Mouse (Mus musculus): ENCODE results near the gene Bid. TPM values are rescaled to one million over a fixed set of nuclear protein-coding genes. Genes with fewer than 3 reads are reported as not detected.
"Not testable (repeated sequence)": the region's sequence is repeated elsewhere in the genome, so short reads cannot be mapped to it uniquely, and the experiment has no call there.

Bid gene
- total RNA-seq, 2 experiments from 2014 or later: 18.5 TPM

DNA sequence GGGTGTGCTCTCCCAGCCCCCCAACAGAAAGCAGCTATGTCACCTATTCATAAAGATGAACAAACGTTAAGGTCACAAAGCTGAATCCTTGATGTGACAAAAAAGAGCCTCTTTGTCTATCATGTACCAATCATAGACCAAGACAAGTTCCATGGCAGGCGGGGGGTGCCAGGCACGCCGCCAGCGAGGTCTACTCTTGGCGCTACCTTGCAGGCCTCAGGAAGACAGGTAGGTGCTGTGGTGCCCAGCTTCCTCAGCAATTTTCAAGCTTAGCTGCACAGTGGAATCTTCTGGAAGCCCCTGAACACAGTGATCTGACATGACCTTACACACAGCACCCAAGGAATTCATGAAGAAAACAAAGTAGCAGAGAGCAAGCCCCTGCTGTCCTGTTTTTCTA lies 10.1 kb downstream of the Bid start:
- DNase-seq (ENCODE audit: low spot score in 2 of 2): no peak

- no peak for DNase-seq (ENCODE audit: low spot score in 2 of 2)
Measured at GRCm38 (mm10) chr6:120905111-120905510, 11.5 kb downstream of the Bid start.

GRCm38 (mm10) chr6:120903961-120904360 lies 12.7 kb downstream of the Bid start:
- no peak for DNase-seq (ENCODE audit: low spot score in 2 of 2)

- no peak for DNase-seq (ENCODE audit: low spot score in 2 of 2)
Measured at GRCm38 (mm10) chr6:120903450-120903912, 13.2 kb downstream of the Bid start.

GRCm38 (mm10) chr6:120901776-120902645 lies 14.6 kb downstream of the Bid start:
- no peak for DNase-seq (ENCODE audit: low spot score in 2 of 2)

DNA sequence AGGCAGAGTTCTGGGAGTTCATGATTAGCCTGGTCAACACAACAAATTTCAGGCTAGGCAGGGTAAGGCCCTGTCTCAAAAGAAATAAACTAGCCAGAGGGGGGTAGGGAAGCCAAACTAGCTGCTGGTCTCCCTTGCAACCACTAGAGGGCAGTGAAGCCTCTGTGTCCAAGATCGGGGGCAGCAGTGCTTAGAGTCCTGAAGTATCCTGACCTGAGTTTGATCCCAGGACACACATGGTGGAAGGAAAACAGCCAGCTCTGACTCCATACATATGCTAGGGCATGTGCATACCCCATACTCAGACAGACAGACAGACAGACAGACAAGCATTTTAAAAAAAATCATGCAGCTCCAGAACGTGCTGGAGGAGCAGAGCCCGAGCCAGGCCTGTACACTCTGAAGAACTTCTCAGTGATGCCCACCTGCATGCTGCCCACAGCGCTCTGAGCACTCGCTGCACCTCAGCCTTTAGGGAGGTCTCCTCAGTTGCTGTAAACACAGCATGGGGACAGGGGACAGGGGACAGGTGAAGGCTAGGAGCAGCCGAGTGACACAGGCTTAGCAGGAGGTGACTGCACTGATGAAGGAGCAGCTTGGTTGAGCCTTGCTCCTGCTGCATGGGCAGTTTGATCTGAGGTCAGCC lies 18.3 kb downstream of the Bid start:
- DNase-seq (ENCODE audit: low spot score in 2 of 2): no peak

DNA sequence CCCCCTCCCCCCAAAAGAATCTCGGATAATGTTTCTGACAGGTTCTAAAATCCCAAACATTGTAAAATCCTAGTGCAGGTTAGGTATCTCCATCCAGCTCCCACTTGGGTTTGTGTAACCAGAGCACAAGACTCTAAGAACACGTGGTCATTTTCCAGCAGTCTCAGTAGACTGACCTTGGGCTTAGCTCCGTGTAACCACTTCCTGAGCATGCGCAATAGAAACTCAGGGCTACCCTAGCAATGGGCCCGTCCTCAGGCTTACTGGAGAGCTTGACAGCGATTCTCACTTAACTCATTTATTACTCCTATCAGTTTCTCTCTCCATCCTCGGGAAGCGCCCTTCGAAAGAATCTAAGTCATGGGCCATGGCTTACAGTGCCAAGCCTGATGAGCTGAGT lies 22.1 kb downstream of the Bid start:
- DNase-seq (ENCODE audit: low spot score in 2 of 2): no peak

DNA sequence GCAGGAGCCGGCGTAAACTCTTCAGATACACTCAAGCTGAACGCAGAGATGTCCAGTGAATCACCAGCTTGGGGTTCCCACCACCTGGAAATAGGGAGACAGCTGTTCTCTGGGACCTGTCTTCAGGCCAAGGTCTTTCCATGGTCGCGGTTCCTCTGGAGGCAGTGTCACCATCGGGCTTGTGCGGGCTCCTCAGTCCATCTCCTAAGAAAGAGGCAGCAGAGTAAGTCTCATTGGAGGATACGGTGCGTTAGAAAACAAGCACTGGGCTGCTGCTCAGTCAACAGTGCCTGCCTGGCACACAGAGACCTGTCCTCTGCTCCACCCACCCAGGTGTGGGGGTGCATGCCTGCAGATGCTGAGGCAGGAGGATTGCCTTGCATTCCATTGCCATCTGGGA lies 22.6 kb downstream of the Bid start:
- no peak for DNase-seq (ENCODE audit: low spot score in 2 of 2)

DNA sequence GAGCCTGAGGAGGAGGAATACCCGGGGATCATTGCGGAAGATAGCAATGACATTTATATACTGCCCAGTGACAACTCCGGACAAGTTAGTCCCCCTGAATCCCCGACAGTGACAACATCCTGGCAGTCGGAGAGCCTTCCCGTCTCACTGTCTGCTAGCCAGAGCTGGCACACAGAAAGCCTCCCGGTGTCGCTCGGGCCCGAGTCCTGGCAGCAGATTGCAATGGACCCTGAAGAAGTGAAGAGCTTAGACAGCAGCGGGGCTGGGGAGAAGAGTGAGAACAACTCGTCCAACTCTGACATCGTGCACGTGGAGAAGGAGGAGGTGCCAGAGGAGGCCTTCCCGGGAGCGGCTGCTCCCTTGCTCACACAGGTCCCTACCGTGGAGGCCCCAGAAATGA lies 30.0 kb downstream of the Bid start:
- DNase-seq (ENCODE audit: low spot score in 2 of 2): no peak

- no peak for DNase-seq (ENCODE audit: low spot score in 2 of 2)
Measured at GRCm38 (mm10) chr6:120884436-120884835, 32.2 kb downstream of the Bid start.

- no peak for DNase-seq (ENCODE audit: low spot score in 2 of 2)
Measured at GRCm38 (mm10) chr6:120879046-120879445, 37.6 kb downstream of the Bid start.

DNA sequence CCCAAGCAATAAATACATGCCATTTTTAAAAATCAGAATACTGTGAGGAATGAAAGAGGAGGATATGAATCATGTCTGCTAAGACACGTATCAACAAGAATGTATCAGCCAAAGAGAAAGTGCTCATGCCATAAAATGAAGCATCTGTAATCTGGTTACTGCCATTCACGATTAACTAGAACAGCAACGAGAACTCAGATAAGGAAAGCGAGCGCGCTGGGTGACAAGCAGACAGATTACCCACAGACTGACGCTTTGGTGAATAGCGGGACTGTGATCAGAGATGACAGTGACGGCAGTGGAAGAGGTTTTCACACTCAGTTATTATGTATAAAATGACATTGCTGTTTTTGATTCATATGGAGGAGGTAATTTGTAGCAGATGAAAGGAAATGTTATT lies 42.8 kb downstream of the Bid start:
- no peak for DNase-seq (ENCODE audit: low spot score in 2 of 2)

- DNase-seq (ENCODE audit: low spot score in 2 of 2): no peak
Measured at GRCm38 (mm10) chr6:120871286-120871685, 45.4 kb downstream of the Bid start.

- no peak for DNase-seq (ENCODE audit: low spot score in 2 of 2)
Measured at GRCm38 (mm10) chr6:120868824-120869223, 47.8 kb downstream of the Bid start.

GRCm38 (mm10) chr6:120866051-120866814 lies 50.4 kb downstream of the Bid start:
- no peak for DNase-seq (ENCODE audit: low spot score in 2 of 2)

DNA sequence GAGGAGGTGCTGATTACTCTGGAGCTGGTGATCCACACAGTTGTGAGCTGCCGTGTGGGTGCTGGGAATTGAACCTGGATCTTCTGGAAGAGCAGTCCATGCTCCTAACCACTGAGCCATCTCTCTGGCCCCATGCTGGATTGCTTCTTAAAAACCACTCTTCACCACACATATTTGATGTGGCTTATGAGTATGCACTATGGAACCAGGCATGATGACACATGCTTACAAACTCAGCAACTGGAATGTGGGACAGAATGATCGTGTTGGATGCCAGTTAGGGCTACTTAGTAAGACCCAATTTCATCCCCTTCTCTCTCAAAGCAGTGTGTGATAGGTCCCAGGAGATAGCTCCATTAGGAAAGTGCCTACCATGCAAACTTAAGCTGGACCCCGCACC lies 56.6 kb downstream of the Bid start:
- no peak for DNase-seq (ENCODE audit: low spot score in 2 of 2)

GRCm38 (mm10) chr6:120858217-120858711 lies 58.4 kb downstream of the Bid start:
- peak; percentile 18 to 67 for DNase-seq (ENCODE audit: low spot score in 2 of 2)

DNA sequence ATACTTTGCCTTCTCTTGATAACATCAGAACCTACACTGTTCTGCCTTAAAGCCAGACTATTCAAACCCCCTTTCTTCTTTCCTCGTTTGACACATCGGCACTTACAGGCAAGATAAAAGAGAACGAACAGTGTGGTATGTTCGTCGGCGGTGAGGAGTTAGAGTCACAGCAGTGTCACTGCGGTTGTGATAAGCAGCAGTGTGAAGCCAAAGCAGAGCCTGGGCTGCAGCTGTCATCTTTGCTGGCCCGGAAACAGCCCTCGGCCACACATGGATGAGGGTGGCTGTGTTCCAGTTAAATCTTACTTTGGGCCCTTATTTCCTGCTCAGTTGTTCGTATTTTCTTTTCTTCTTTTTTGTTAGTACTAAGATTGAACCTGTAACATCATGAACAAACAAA lies 62.2 kb downstream of the Bid start:
- DNase-seq (ENCODE audit: low spot score in 2 of 2): no peak

GRCm38 (mm10) chr6:120850720-120851119 lies 65.9 kb downstream of the Bid start:
- not testable (repeated sequence) for DNase-seq (ENCODE audit: low spot score in 2 of 2)
